Mouse (Mus musculus): ENCODE data around the gene Letm1. TPM values are rescaled to one million over a fixed set of nuclear protein-coding genes. Genes with fewer than 3 reads are reported as not detected.
A peak's percentile ranks its signal among the peaks of the same experiment; 100 is the strongest.

The Letm1 gene
- polyA plus RNA-seq, 1 experiment from 2014 or later: 12.9 TPM

- Histone ChIP-seq H3K4me2 (ENCODE audit: low read depth, low read length) (peak overlapping the region; percentile 63), H3K4me3 (ENCODE audit: low read depth, low read length) (peak overlapping the region; percentile 44), H3K36me3 (ENCODE audit: control insufficient read depth, insufficient read depth) (no peaks in the 10 kb centered on the region), H3K4me1 (ENCODE audit: control insufficient read depth, low read depth, low read length) (peaks cover 15% of the 10 kb centered on the region), H3K9me3 (replicated peaks; ENCODE audit: control insufficient read depth, low read length) (no peaks in the 10 kb centered on the region), H3K9ac (ENCODE audit: low read depth, low read length) (peak overlapping the region; percentile 52), H3K27ac (ENCODE audit: low read length) (no peak overlapping the region), H3K27me3 (ENCODE audit: control insufficient read depth, insufficient read depth, low read depth, low read length) (peaks cover 36% of the 10 kb centered on the region)
- WGBS (ENCODE audit: insufficient replicate concordance): 9% methylated on average over 24 of the region's 24 CpGs
- peak; percentile 12; the same call in 1 of the 2 replicates for ATAC-seq (ENCODE audit: low read depth)
Measured at GRCm38 (mm10) chr5:33695718-33696121, 86.9 kb downstream of the Letm1 start.

DNA sequence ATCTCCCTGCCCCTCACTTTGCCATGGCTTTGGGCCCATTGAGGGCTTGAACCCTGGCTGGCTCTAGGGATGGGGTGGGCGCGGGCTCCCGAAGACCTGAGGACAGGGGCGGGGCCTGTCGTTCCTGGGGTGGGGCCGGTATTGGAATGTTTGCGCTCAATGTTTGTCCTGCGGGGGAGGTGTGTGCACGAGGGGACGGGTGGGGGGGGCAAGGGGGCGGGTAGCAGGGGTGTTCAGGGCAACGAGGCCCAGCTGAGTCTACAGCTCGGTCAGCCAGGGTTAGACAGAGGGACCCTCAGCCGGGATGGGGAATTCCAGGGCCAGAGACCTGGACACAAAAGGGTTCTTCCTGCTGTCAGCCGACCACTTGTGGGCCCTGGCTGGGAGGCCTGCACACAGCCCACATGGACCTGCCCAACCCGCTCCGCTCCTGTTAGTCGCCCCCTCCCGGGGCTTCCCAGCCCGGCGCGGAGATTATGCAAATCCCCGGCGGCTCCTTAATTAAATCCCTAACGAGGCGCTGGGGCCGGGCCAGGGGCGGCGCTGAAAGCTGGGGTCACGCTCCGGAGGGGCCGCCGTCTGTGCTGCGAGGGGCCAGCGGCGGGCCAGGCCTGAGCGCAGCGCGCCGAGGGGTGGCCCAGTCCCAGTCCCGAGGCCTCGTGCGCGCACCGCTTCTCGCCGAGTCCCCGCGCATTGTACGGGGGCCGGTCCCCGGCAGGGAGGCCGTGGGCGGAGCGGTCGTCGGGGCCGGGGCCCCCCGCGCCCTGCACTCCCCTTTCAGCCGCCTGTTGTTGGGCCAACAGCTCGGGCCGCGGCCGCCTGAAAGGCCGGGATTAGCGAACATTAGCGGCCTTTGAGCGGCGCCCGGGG, 87.5 kb downstream of the Letm1 start:
- H3K4me2 ChIP-seq (ENCODE audit: low read depth, low read length): peak overlapping the region; percentile 63
- H3K4me1 ChIP-seq (ENCODE audit: control insufficient read depth, low read depth, low read length): peaks cover 11% of the 10 kb centered on the region
- peak overlapping the region; percentile 39; the same call in 1 of the 2 replicates for H3K27ac ChIP-seq (ENCODE audit: low read length)
- peaks cover 36% of the 10 kb centered on the region for H3K27me3 ChIP-seq (ENCODE audit: control insufficient read depth, insufficient read depth, low read depth, low read length)
- H3K4me3 ChIP-seq (ENCODE audit: low read depth, low read length): peak overlapping the region; percentile 44
- no peaks in the 10 kb centered on the region for H3K36me3 ChIP-seq (ENCODE audit: control insufficient read depth, insufficient read depth)
- peak overlapping the region; percentile 52 for H3K9ac ChIP-seq (ENCODE audit: low read depth, low read length)
- ATAC-seq (ENCODE audit: low read depth): peak; percentile 78
- WGBS (ENCODE audit: insufficient replicate concordance): 8% methylated on average over 71 of the region's 71 CpGs
- H3K9me3 ChIP-seq (replicated peaks; ENCODE audit: control insufficient read depth, low read length): no peaks in the 10 kb centered on the region

DNA sequence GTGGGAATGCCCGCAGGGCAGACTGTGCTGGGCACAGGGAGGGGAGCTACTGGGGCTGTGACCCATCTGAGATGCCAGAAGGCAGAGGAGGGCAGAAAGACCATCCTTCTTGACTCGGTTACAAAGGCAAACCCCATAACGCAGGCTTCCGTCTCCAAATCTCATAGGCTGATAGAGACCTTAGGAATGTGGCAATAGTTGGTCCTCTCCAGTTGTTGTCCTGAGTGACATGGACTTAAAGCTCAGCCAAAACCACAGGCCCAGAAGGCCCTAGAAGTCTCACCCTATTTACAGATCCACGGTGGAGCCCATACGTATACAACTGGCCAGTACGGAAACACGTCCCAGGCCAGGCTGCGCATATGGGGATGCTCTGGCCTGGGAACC, 88.2 kb downstream of the Letm1 start:
- ATAC-seq (ENCODE audit: low read depth): peak; percentile 19; the same call in 1 of the 2 replicates
- Histone ChIP-seq H3K27me3 (ENCODE audit: control insufficient read depth, insufficient read depth, low read depth, low read length) (peaks cover 36% of the 10 kb centered on the region), H3K4me2 (ENCODE audit: low read depth, low read length) (no peak overlapping the region), H3K27ac (ENCODE audit: low read length) (no peak overlapping the region), H3K36me3 (ENCODE audit: control insufficient read depth, insufficient read depth) (no peaks in the 10 kb centered on the region), H3K9ac (ENCODE audit: low read depth, low read length) (no peak overlapping the region), H3K4me3 (ENCODE audit: low read depth, low read length) (no peak overlapping the region), H3K4me1 (ENCODE audit: control insufficient read depth, low read depth, low read length) (peaks cover 9% of the 10 kb centered on the region), H3K9me3 (replicated peaks; ENCODE audit: control insufficient read depth, low read length) (no peaks in the 10 kb centered on the region)
- 73% methylated on average over 9 of the region's 9 CpGs for WGBS (ENCODE audit: insufficient replicate concordance)

GRCm38 (mm10) chr5:33692393-33692792, 90.2 kb downstream of the Letm1 start:
- H3K27me3 ChIP-seq (ENCODE audit: control insufficient read depth, insufficient read depth, low read depth, low read length): peaks cover 36% of the 10 kb centered on the region
- WGBS (ENCODE audit: insufficient replicate concordance): 10% methylated on average over 24 of the region's 24 CpGs
- no peak overlapping the region for H3K4me2 ChIP-seq (ENCODE audit: low read depth, low read length)
- H3K4me1 ChIP-seq (ENCODE audit: control insufficient read depth, low read depth, low read length): peaks cover 12% of the 10 kb centered on the region
- H3K4me3 ChIP-seq (ENCODE audit: low read depth, low read length): no peak overlapping the region
- no peak overlapping the region for H3K27ac ChIP-seq (ENCODE audit: low read length)
- no peaks in the 10 kb centered on the region for H3K36me3 ChIP-seq (ENCODE audit: control insufficient read depth, insufficient read depth)
- H3K9me3 ChIP-seq (replicated peaks; ENCODE audit: control insufficient read depth, low read length): no peaks in the 10 kb centered on the region
- no peak for ATAC-seq (ENCODE audit: low read depth)
- no peak overlapping the region for H3K9ac ChIP-seq (ENCODE audit: low read depth, low read length)

- H3K27ac ChIP-seq (ENCODE audit: low read length): no peak overlapping the region
- peaks cover 24% of the 10 kb centered on the region for H3K27me3 ChIP-seq (ENCODE audit: control insufficient read depth, insufficient read depth, low read depth, low read length)
- no peaks in the 10 kb centered on the region for H3K9me3 ChIP-seq (replicated peaks; ENCODE audit: control insufficient read depth, low read length)
- no peak overlapping the region for H3K4me2 ChIP-seq (ENCODE audit: low read depth, low read length)
- no peak for ATAC-seq (ENCODE audit: low read depth)
- H3K4me3 ChIP-seq (ENCODE audit: low read depth, low read length): no peak overlapping the region
- H3K4me1 ChIP-seq (ENCODE audit: control insufficient read depth, low read depth, low read length): peaks cover 10% of the 10 kb centered on the region
- H3K9ac ChIP-seq (ENCODE audit: low read depth, low read length): no peak overlapping the region
- H3K36me3 ChIP-seq (ENCODE audit: control insufficient read depth, insufficient read depth): no peaks in the 10 kb centered on the region
- WGBS (ENCODE audit: insufficient replicate concordance): 79% methylated on average over 11 of the region's 11 CpGs
Measured at GRCm38 (mm10) chr5:33689852-33690645, 92.6 kb downstream of the Letm1 start.

Other genes starting within 250 kb of the Letm1 start
- 17.5 and 18.4 TPM in 2 replicates for gene Fam53a, start 153.2 kb downstream of the Letm1 start, polyA plus RNA-seq (2015; fragmentation: Nextera tagmentation; extraction: Ambion mirVana)
- gene Gm9903, start 152.9 kb downstream of the Letm1 start, polyA plus RNA-seq (2015; fragmentation: Nextera tagmentation; extraction: Ambion mirVana): 0.12 TPM in 1 of 2 replicates, not detected in the other
- gene Slbp, start 130.2 kb downstream of the Letm1 start, polyA plus RNA-seq (2015; fragmentation: Nextera tagmentation; extraction: Ambion mirVana): 214 and 245 TPM in 2 replicates
- 127 and 129 TPM in 2 replicates for gene Tacc3, start 124.7 kb downstream of the Letm1 start, polyA plus RNA-seq (2015; fragmentation: Nextera tagmentation; extraction: Ambion mirVana)
- gene Tmem129, start 124.4 kb downstream of the Letm1 start, polyA plus RNA-seq (2015; fragmentation: Nextera tagmentation; extraction: Ambion mirVana): 21.7 and 21.8 TPM in 2 replicates
- gene Fgfr3, start 61.1 kb downstream of the Letm1 start, polyA plus RNA-seq (2015; fragmentation: Nextera tagmentation; extraction: Ambion mirVana): 2.9 and 3.4 TPM in 2 replicates
- gene Nsd2, start 37.9 kb upstream of the Letm1 start, polyA plus RNA-seq (2015; fragmentation: Nextera tagmentation; extraction: Ambion mirVana): 17.1 and 20.2 TPM in 2 replicates
- 22.4 and 23.0 TPM in 2 replicates for gene Nelfa, start 153.6 kb upstream of the Letm1 start, polyA plus RNA-seq (2015; fragmentation: Nextera tagmentation; extraction: Ambion mirVana)
- gene Gm1673, start 200.6 kb upstream of the Letm1 start, polyA plus RNA-seq (2015; fragmentation: Nextera tagmentation; extraction: Ambion mirVana): 3.4 and 4.6 TPM in 2 replicates
- gene Nat8l, start 213.2 kb upstream of the Letm1 start, polyA plus RNA-seq (2015; fragmentation: Nextera tagmentation; extraction: Ambion mirVana): 0.09 and 0.12 TPM in 2 replicates

Data from liver, embryonic 16.5 days (tissue).